Mouse (Mus musculus) mouse trophoblast stem cell (cell line): ENCODE measurements at regions not wholly inside any gene's neighbourhood (a gene's known extent, or its start where the extent isn't known, plus 50 kb on each side); places are given as distances from the start of the nearest gene placed in this dataset.
"Not testable (repeated sequence)": the region's sequence is repeated elsewhere in the genome, so short reads cannot be mapped to it uniquely, and the experiment has no call there.

ENCODE experiments used
- in situ Hi-C, 2 experiments: fragments of 300-500 bp; cut with MseI, MboI; formaldehyde crosslinking; loops; 2 replicates in 1 of 2; 3 replicates in 1 of 2; pipeline ENCODE4 v1.15.1; 2025

- in situ Hi-C loops = loop anchor here in 1 of 2 experiments (10.0 to 25.0 kb wide), 2 partner anchors 185 to 407 kb away; no protein-coding TSS in a partner anchor
These were observed 54.0 kb upstream of the Usp47 start for GRCm38 (mm10) chr7:111969198-111969887.

DNA sequence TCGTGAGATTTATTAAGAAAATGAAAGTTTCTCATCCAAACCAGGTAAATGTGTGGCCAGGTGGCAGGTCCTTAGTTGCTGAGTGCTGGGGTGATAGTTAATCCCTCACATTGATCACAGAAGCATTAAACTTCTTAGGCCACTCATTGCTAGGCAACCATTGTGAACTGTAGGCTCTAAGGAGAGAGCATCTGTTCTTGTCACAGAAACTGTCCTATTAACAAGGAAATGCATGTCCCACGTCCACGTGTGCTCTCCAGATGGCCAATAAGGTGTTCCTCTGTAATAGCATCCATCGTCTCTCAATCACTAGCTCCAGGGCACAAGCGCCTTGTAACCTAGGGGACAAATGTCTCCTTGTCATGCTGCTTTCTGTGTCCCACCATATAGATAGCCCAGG lies 55.0 kb upstream of the Usp47 start:
- in situ Hi-C loops = loop anchor here in 1 of 2 experiments (10.0 to 25.0 kb wide), 2 partner anchors 183 to 406 kb away; no protein-coding TSS in a partner anchor

GRCm38 (mm10) chr7:111966716-111967115 lies 56.6 kb upstream of the Usp47 start:
- in situ Hi-C loops = loop anchor here in 1 of 2 experiments (10.0 to 25.0 kb wide), 2 partner anchors 182 to 404 kb away; no protein-coding TSS in a partner anchor

DNA sequence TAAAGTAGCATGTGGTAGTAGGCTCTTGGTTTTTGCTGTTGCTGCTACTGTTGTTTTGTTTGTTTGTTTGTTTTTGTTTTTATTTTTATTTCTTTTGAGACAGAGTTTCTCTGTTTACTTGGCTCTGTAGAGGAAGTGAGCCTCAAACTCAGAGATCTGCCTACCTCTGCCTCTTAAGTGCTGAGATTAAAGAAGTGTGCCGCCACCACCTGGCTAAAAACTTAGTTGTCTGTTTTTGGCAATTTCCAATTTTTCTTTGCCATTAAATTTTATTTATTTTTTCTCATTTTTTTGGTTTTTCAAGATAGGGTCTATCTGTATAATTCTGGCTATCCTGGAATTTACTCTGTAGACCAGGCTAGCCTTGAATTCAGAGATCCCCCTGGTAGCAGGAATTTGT lies 59.3 kb upstream of the Usp47 start:
- in situ Hi-C loops = loop anchor here (5.0 to 25.0 kb wide), 3 partner anchors 179 to 402 kb away; no protein-coding TSS in a partner anchor

DNA sequence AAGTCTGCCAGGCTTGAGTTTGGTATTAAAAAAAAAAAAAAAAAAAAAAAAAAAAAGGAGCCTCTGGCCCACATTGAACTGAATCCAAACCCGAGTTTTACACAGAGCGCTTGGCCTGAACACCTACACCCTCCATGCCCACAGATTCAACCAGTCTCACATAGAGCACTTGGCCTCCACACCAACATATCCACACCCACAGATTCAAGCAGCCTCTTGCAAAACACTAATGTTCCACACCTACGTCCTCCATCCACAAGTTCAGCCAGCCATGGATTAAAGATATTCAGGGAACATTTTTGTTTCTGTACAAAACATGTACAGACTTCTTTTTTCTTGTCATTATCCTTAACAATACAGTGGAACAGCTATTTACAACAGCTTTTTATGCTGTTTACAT lies 63.3 kb upstream of the Usp47 start:
- in situ Hi-C loops = loop anchor here (5.0 to 25.0 kb wide), 3 partner anchors 175 to 398 kb away; no protein-coding TSS in a partner anchor

GRCm38 (mm10) chr7:111956671-111957070 lies 66.6 kb upstream of the Usp47 start:
- in situ Hi-C loops = loop anchor here in 1 of 2 experiments (25.0 kb wide), 1 partner anchor 394 kb away; no protein-coding TSS in a partner anchor

- in situ Hi-C loops = no loop called here
These were observed 83.7 kb upstream of the Usp47 start for GRCm38 (mm10) chr7:111939631-111940030.

- in situ Hi-C loops = no loop called here
These were observed 85.8 kb upstream of the Usp47 start for GRCm38 (mm10) chr7:111937547-111937946.

- in situ Hi-C loops = no loop called here
These were observed 86.2 kb upstream of the Usp47 start for GRCm38 (mm10) chr7:111937102-111937501.

GRCm38 (mm10) chr7:111932725-111933124 lies 90.6 kb upstream of the Usp47 start:
- in situ Hi-C loops = no loop called here

GRCm38 (mm10) chr7:111919961-111920360 lies 103.3 kb upstream of the Usp47 start:
- in situ Hi-C loops = no loop called here

DNA sequence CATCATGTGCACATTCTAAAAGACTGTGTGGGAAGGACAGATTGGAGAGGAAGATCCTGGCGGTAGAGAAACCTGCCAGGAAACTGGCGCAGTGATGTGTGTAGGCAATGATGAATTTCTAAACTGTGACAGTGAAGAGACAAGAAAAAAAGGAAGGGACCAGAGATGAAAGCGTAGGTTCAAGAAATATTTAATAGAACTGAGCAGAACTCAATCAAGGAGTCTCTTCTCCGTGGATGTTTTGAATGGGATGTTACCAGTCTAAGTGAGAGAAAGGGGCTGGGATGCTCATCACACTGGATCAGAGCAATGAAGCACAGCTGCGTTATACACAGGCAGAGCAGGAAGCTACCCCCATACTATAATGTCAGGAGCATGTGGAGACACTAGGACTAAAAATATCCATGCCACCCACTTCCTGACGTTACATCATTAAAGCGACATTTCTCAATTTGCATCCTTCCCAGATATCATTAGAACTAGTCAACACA lies 119.5 kb upstream of the Usp47 start:
- in situ Hi-C loops = no loop called here

- in situ Hi-C loops = no loop called here
These were observed 117.2 kb upstream of the Galnt18 start for GRCm38 (mm10) chr7:111897016-111897415.

- in situ Hi-C loops = no loop called here
These were observed 116.5 kb upstream of the Galnt18 start for GRCm38 (mm10) chr7:111896255-111896654.

DNA sequence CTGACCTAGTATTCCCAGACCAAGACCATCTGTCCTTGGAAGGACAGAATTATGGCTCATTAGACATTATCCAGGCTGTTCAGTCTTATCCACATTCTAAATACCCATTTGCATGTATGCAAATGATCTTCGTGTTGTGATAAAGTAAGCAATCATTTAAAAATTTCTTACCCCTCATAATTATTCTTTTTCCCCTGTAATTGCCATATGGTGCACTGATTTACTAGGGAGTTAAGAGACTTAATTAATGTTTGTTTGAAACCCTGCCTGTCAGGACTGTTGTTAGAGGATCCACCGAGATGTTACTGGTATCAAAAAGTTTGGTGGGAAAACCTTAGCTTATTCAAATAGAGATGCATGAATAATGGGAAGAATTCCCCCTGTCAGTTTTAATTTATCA lies 103.2 kb upstream of the Galnt18 start:
- in situ Hi-C loops = no loop called here

DNA sequence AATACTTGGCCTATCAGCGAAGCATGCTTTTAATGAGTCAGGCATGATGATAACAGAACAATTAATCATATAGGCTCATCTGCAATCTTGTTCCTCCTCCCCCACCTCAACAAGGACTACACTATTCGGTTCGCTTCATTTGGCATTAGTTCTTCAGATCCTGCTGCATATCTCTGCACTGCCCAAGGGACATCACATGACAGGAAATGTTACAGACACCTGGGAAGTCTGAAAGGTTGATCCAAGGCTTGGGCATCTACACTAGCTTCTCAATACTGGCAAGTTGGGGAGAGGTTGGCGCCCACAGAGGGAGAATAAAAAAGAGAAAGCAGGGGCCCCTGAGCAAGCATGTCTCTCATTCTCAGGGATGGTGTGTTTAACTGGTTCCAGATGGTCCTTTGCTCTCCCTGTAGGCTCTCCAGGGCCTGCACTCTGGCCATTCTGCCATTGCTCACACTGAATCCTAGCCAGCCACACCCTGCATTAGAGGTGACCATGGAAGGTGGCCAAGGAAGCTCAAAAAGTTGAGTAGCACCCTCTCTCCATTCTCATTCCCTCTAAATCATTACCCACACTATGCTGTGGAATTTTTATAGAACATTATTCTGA lies 100.4 kb upstream of the Galnt18 start:
- in situ Hi-C loops = no loop called here

- in situ Hi-C loops = no loop called here
These were observed 97.8 kb upstream of the Galnt18 start for GRCm38 (mm10) chr7:111877591-111877990.

- in situ Hi-C loops = no loop called here
These were observed 96.2 kb upstream of the Galnt18 start for GRCm38 (mm10) chr7:111875949-111876348.

- in situ Hi-C loops = no loop called here
These were observed 89.6 kb upstream of the Galnt18 start for GRCm38 (mm10) chr7:111869337-111869736.

- in situ Hi-C loops = no loop called here
These were observed 83.3 kb upstream of the Galnt18 start for GRCm38 (mm10) chr7:111863035-111863434.

DNA sequence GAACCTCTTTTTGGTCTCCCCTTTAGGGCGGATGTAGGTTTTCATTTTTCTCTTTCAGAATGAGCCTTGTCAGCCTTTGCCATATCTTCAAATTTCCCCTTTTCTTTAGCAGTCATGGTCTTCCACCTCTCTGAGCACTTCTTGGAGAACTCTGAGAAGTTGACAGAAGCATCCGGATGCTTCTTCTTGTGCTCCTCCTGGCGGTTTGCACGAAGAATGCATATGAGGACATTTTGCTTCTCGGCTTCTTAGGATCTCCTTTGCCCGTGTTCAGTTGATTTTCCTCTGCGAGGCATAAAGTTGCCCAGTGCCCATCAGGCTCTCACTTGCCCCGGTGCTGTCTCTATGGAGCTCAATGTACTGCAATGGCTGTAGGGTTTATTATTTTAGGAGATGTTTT lies 78.5 kb upstream of the Galnt18 start:
- in situ Hi-C loops = not testable (repeated sequence)

GRCm38 (mm10) chr7:111856977-111857376 lies 77.2 kb upstream of the Galnt18 start:
- in situ Hi-C loops = no loop called here

DNA sequence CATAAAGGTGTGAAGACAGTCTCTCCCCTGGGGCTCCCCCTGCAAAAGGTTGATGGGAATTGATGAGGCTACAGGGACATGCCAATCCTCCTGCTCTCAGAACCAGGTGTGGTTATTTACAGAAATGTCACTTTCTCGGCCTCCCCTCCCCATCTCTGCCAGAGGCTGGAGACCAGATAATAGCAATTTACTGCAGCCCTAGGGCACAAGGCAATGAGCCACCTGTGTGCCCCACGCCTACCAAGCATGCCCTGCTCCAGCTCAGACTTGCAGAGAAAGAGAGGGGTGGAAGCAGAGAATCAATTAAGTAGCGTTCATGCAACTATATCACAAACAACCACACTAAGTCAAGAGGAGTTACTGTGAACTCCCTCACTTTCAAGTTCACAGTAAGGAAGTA lies 75.5 kb upstream of the Galnt18 start:
- in situ Hi-C loops = no loop called here
